Mouse (Mus musculus) megakaryocyte, embryonic 14.5 days (primary cell): ENCODE data around the gene Ano6.

Experiments
- FLI1 ChIP-seq: IDR thresholded peaks from 2 replicates; pipeline ENCODE4 v1.6.1; 2012; ENCODE audit warnings: low read length, inconsistent platforms, mixed read lengths
- GATA1 ChIP-seq: IDR thresholded peaks from 3 replicates; pipeline ENCODE4 v1.6.1; 2012; ENCODE audit warnings: mixed read lengths, low read length, inconsistent platforms, borderline replicate concordance

DNA sequence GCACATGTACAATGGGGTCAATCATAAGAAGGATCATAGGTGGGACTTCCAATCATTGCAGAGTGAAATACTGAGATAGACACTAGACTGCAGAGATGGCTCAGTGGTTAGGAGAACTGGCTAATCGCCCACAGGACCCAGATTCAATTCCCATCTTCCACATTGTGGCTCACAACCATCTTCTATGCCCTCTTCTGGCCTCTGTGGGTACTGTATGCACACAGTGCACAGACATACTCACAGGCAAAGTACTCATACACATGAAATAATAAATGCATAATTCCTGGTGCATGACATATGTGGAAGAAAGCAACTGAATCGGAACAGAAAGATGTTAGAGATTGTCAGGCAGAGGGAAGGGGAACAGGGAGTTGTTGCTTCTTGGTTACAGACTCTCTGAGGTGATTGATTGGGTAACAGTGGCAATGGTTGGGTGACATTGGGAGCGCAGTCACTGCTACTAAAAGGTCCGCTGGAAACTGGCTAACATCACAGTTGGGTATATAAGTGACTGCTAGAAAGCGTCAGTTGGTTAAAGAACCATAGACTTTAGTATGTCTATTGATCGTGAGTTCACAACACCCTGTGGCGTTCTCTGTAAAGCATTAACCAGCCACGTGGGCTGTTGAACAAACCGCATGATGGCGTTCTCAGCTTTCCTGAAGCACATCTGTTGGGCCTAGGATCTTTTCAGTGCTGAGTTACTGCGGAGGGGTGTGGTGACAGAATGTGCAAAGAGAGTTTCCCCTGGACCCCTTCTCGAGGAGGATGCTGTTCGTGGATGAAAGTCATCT, 64.6 kb downstream of the Ano6 start:
- TF ChIP-seq FLI1, result no peak
- no peak for TF ChIP-seq GATA1
